Mouse (Mus musculus): ENCODE measurements around the gene Cpb1.

Cpb1 gene

DNA sequence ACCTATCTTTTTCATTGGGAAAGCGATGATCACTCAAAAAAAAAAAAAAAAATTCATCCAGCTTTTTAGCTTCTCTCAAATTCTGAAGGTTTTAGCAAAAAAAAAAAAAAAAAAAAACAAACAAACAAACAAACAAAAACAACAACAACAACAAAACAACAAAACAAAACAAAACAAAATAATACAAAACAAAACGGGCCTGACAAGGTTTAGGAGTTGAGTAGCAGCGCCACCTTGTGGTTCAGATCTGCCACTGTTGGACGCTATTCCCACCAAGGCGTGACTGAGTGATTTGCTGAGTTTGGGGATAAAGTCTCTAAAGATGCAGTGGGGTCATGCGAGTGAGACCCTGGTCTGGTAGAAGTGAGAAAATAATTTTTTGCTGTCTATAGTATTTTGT lies 76.7 kb downstream of the Cpb1 start:
- in situ Hi-C loops (cut with MboI; ENCODE audit: low pct_unique_long_range_greater_than_20kb in 1 of 2, low sequenced_read_pairs in 2 of 2, unreplicated experiment in 1 of 2): loop anchor here in 1 of 2 experiments (10.0 kb wide), 1 partner anchor 304 kb away; no protein-coding TSS in a partner anchor

All from mouse embryonic stem cell (cell line).